Mouse (Mus musculus) brain, embryonic 14.5 days (tissue): Measurements from ENCODE around the gene Cisd1. TPM values are rescaled to one million over a fixed set of nuclear protein-coding genes. Genes with fewer than 3 reads are reported as not detected.
A peak's percentile ranks its signal among the peaks of the same experiment; 100 is the strongest.

Source experiments
- DNase-seq: peaks from one replicate; pipeline ENCODE4 v3.0.0-alpha.2; 2011; ENCODE audit warnings: low read depth
- CTCF ChIP-seq: fragments of 200-500 bp; IDR thresholded peaks from 2 replicates; pipeline ENCODE4 v1.5.1; 2012; ENCODE audit warnings: inconsistent platforms, mild to moderate bottlenecking, moderate library complexity, borderline replicate concordance; ENCODE audit not compliant: insufficient read depth, insufficient read length; ENCODE audit errors: extremely low read depth
- POLR2A ChIP-seq: fragments of 200-500 bp; IDR thresholded peaks from 2 replicates; pipeline ENCODE4 v1.6.1; 2012; ENCODE audit warnings: mild to moderate bottlenecking, inconsistent platforms, borderline replicate concordance; ENCODE audit not compliant: poor library complexity, insufficient read depth, insufficient read length, severe bottlenecking; ENCODE audit errors: extremely low read depth
- polyA plus RNA-seq: library from polyadenylated mRNA; depleted of rRNA; stranded (reverse); fragments of >200 nt; gene quantifications from 2 replicates; pipeline ENCODE4 v1.2.3, GENCODE M21; 2012

The Cisd1 gene
- polyA plus RNA-seq, 1 experiment = 110 TPM

- no peak for DNase-seq
- TF ChIP-seq CTCF (no peak), POLR2A (no peak)
Measured at GRCm38 (mm10) chr10:71343567-71344265, 1.0 kb downstream of the Cisd1 start.

- TF ChIP-seq CTCF (no peak), POLR2A (no peak)
- no peak for DNase-seq
Measured at GRCm38 (mm10) chr10:71343130-71343529, 1.6 kb downstream of the Cisd1 start.

- no peak for DNase-seq
- TF ChIP-seq CTCF (peak; percentile 36; the same call in 1 of the 2 replicates), POLR2A (no peak)
Measured at GRCm38 (mm10) chr10:71342030-71342805, 2.5 kb downstream of the Cisd1 start.

- DNase-seq = no peak
- TF ChIP-seq POLR2A (no peak), CTCF (no peak)
Measured at GRCm38 (mm10) chr10:71341290-71341689, 3.5 kb downstream of the Cisd1 start.

GRCm38 (mm10) chr10:71340195-71340594, 4.6 kb downstream of the Cisd1 start:
- no peak for DNase-seq
- no peak for TF ChIP-seq CTCF
- no peak for TF ChIP-seq POLR2A

- no peak for DNase-seq
- TF ChIP-seq POLR2A = no peak
- no peak for TF ChIP-seq CTCF
Measured at GRCm38 (mm10) chr10:71339463-71339862, 5.3 kb downstream of the Cisd1 start.

- no peak for TF ChIP-seq POLR2A
- TF ChIP-seq CTCF = no peak
- DNase-seq = no peak
Measured at GRCm38 (mm10) chr10:71338156-71338905, 6.4 kb downstream of the Cisd1 start.

- DNase-seq = no peak
- no peak for TF ChIP-seq POLR2A
- no peak for TF ChIP-seq CTCF
Measured at GRCm38 (mm10) chr10:71337733-71338132, 7.0 kb downstream of the Cisd1 start.

GRCm38 (mm10) chr10:71332859-71333258, 11.9 kb downstream of the Cisd1 start:
- DNase-seq = no peak
- TF ChIP-seq POLR2A = no peak
- no peak for TF ChIP-seq CTCF

GRCm38 (mm10) chr10:71332376-71332775, 12.4 kb downstream of the Cisd1 start:
- TF ChIP-seq POLR2A = no peak
- peak; percentile 5; the same call in 1 of the 2 replicates for TF ChIP-seq CTCF
- DNase-seq = no peak

- TF ChIP-seq CTCF (no peak), POLR2A (no peak)
- DNase-seq = no peak
Measured at GRCm38 (mm10) chr10:71331908-71332307, 12.8 kb downstream of the Cisd1 start.
